Mouse (Mus musculus): ENCODE results near the gene 1700029I15Rik.

1700029I15Rik gene

GRCm38 (mm10) chr2:92374514-92374913, 7.8 kb upstream of the 1700029I15Rik start, which contains the start of the genes Pex16 and Large2:
Pex16 (plus strand) TSS chr2:92374676.
Large2 (minus strand) TSS chr2:92374869.
- DNase-seq = peak; percentile 60

GRCm38 (mm10) chr2:92375099-92375623, 7.2 kb upstream of the 1700029I15Rik start:
- peak; percentile 95 for DNase-seq

- no peak for DNase-seq
Measured at GRCm38 (mm10) chr2:92375788-92376187, 6.5 kb upstream of the 1700029I15Rik start.

- DNase-seq = no peak
Measured at GRCm38 (mm10) chr2:92376300-92376699, 6.0 kb upstream of the 1700029I15Rik start.

GRCm38 (mm10) chr2:92377320-92377719, 5.0 kb upstream of the 1700029I15Rik start:
- DNase-seq = no peak

GRCm38 (mm10) chr2:92379783-92380494, 2.4 kb upstream of the 1700029I15Rik start:
- DNase-seq = no peak

GRCm38 (mm10) chr2:92380495-92381050, 1.8 kb upstream of the 1700029I15Rik start:
- no peak for DNase-seq

- no peak for DNase-seq
Measured at GRCm38 (mm10) chr2:92381161-92381560, 1.2 kb upstream of the 1700029I15Rik start.

GRCm38 (mm10) chr2:92382759-92383158, 421 bp downstream of the 1700029I15Rik start:
- no peak for DNase-seq

GRCm38 (mm10) chr2:92384101-92384500, 1.8 kb downstream of the 1700029I15Rik start:
- peak; percentile 34 for DNase-seq

- no peak for DNase-seq
Measured at GRCm38 (mm10) chr2:92385113-92386051, 3.0 kb downstream of the 1700029I15Rik start.

- DNase-seq = no peak
Measured at GRCm38 (mm10) chr2:92386821-92387570, 4.7 kb downstream of the 1700029I15Rik start.

GRCm38 (mm10) chr2:92387646-92388045, 5.3 kb downstream of the 1700029I15Rik start:
- DNase-seq = no peak

- no peak for DNase-seq
Measured at GRCm38 (mm10) chr2:92388081-92388517, 5.8 kb downstream of the 1700029I15Rik start.

- peak; percentile 51 for DNase-seq
Measured at GRCm38 (mm10) chr2:92388891-92389641, 6.7 kb downstream of the 1700029I15Rik start.

GRCm38 (mm10) chr2:92389645-92390044, 7.3 kb downstream of the 1700029I15Rik start:
- DNase-seq = no peak

GRCm38 (mm10) chr2:92390206-92390930, 8.0 kb downstream of the 1700029I15Rik start:
- DNase-seq = no peak

GRCm38 (mm10) chr2:92391116-92391515, 8.8 kb downstream of the 1700029I15Rik start:
- DNase-seq = no peak

GRCm38 (mm10) chr2:92391703-92392317, 9.5 kb downstream of the 1700029I15Rik start:
- no peak for DNase-seq
